Mouse (Mus musculus): ENCODE measurements at regions not wholly inside any gene's neighbourhood (a gene's known extent, or its start where the extent isn't known, plus 50 kb on each side); places are given as distances from the start of the nearest gene placed in this dataset.

DNA sequence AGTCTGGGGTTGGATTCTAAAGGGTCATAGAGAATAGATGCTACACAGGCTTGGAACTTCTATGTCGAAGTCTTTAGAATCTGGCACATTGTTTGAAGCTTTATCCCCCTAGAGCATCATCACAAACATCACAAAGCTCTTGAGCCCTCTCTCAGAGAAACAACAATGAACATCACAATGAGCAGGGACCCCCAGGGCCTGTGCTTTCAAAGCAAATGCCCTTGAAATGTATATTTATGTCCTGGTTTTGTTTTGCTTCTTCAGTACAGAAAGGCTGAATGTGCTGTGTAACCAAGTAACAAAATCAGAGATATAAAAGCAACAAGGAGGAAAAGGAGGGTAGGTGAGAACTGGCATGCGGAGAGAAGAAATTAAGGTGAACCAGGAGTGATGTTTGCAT is 330.6 kb upstream of the Tenm4 start:
- Histone ChIP-seq H3K36me3 (ENCODE audit: control insufficient read depth in 1 of 2, insufficient read depth in 2 of 2, low read length in 2 of 2) (no peaks in the 10 kb centered on the region), H3K79me2 (ENCODE audit: control insufficient read depth, insufficient read depth, low read length, poor library complexity) (no peaks in the 10 kb centered on the region), H3K27me3 (ENCODE audit: control insufficient read depth in 1 of 2, insufficient read depth in 2 of 2, low read length in 2 of 2) (no peaks in the 10 kb centered on the region), H3K4me1 (ENCODE audit: control insufficient read depth in 1 of 2, insufficient read depth in 2 of 2, low read length in 2 of 2) (no peaks in the 10 kb centered on the region), H3K27ac (ENCODE audit: control insufficient read depth, low read depth, low read length) (no peak overlapping the region), H3K9me3 (replicated peaks; ENCODE audit: insufficient read depth, low read length) (no peaks in the 10 kb centered on the region), H3K9ac (ENCODE audit: control insufficient read depth, low read depth, low read length, poor library complexity, severe bottlenecking) (no peak overlapping the region), H3K4me3 (ENCODE audit: control insufficient read depth in 1 of 2, insufficient read depth in 1 of 2, low read depth in 2 of 2, low read length in 2 of 2) (no peak overlapping the region)
- no peak for DNase-seq (ENCODE audit: low read depth, low spot score)
- TF ChIP-seq BHLHE40 (IDR thresholded peaks at IDR 0.05; ENCODE audit: borderline replicate concordance, low read depth, low read length): no peak
- TF ChIP-seq MAZ (IDR thresholded peaks at IDR 0.05; ENCODE audit: low read depth, low read length): no peak
- no peak for TF ChIP-seq CHD2 (IDR thresholded peaks at IDR 0.05; ENCODE audit: low read length)
- TF ChIP-seq ELF1 (IDR thresholded peaks at IDR 0.05; ENCODE audit: low read depth, low read length): no peak
- no peak for TF ChIP-seq TCF12 (IDR thresholded peaks at IDR 0.05; ENCODE audit: low read depth, low read length)
- no peak for TF ChIP-seq MAFK (IDR thresholded peaks at IDR 0.05; ENCODE audit: borderline replicate concordance, low read depth, low read length)
- no peak for TF ChIP-seq NELFE (IDR thresholded peaks at IDR 0.05; ENCODE audit: low read depth, low read length)
- TF ChIP-seq USF2 (IDR thresholded peaks at IDR 0.05; ENCODE audit: borderline replicate concordance in 1 of 2, insufficient read depth in 1 of 2, low read depth in 1 of 2, low read length in 2 of 2): no peak
- TF ChIP-seq MYB (IDR thresholded peaks at IDR 0.05; ENCODE audit: low read depth, low read length): no peak
- no peak for TF ChIP-seq MYC (IDR thresholded peaks at IDR 0.05; ENCODE audit: low read depth, low read length)
- no peak for TF ChIP-seq UBTF (IDR thresholded peaks at IDR 0.05; ENCODE audit: borderline replicate concordance, insufficient read depth, low read depth, low read length)
- TF ChIP-seq MEF2A (IDR thresholded peaks at IDR 0.05; ENCODE audit: extremely low read depth, insufficient replicate concordance, low read depth, low read length, poor library complexity, severe bottlenecking): no peak
- TF ChIP-seq GABPA (IDR thresholded peaks at IDR 0.05; ENCODE audit: low read depth, low read length): no peak
- TF ChIP-seq GATA1 (IDR thresholded peaks at IDR 0.05; ENCODE audit: low read depth, low read length): no peak
- no peak for TF ChIP-seq POLR2AphosphoS2 (IDR thresholded peaks at IDR 0.05; ENCODE audit: low read length)
- TF ChIP-seq NRF1 (IDR thresholded peaks at IDR 0.05; ENCODE audit: insufficient read depth, low read depth, low read length, poor library complexity, severe bottlenecking): no peak
- no peak for TF ChIP-seq SMC3 (IDR thresholded peaks at IDR 0.05; ENCODE audit: low read depth, low read length)
- TF ChIP-seq USF1 (IDR thresholded peaks at IDR 0.05; ENCODE audit: low read depth, low read length): no peak
- no peak for TF ChIP-seq TBP (IDR thresholded peaks at IDR 0.05; ENCODE audit: low read depth, low read length)

DNA sequence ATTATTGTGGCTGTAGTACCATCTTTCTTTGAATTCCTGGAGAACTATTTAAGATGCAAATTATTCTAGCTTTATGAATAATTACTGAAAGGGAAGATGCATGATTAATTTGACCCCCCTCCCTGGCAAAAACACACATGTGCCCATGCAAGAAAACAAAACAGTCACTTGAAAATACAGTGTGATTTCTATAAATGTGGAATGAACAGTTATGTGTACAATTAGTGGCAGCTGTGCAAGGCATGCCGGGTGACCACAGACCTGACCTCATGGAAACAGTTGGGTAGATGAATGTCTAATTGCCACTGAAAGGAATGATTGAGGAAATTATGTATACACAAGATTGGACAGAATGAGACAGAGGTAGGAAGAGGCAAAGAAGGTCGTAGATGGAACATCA is 321.2 kb upstream of the Tenm4 start:
- Histone ChIP-seq H3K36me3 (ENCODE audit: control insufficient read depth in 1 of 2, insufficient read depth in 2 of 2, low read length in 2 of 2) (no peaks in the 10 kb centered on the region), H3K4me1 (ENCODE audit: control insufficient read depth in 1 of 2, insufficient read depth in 2 of 2, low read length in 2 of 2) (no peaks in the 10 kb centered on the region), H3K27me3 (ENCODE audit: control insufficient read depth in 1 of 2, insufficient read depth in 2 of 2, low read length in 2 of 2) (no peaks in the 10 kb centered on the region), H3K9me3 (replicated peaks; ENCODE audit: insufficient read depth, low read length) (no peaks in the 10 kb centered on the region), H3K79me2 (ENCODE audit: control insufficient read depth, insufficient read depth, low read length, poor library complexity) (no peaks in the 10 kb centered on the region), H3K4me3 (ENCODE audit: control insufficient read depth in 1 of 2, insufficient read depth in 1 of 2, low read depth in 2 of 2, low read length in 2 of 2) (no peak overlapping the region), H3K27ac (ENCODE audit: control insufficient read depth, low read depth, low read length) (no peak overlapping the region), H3K9ac (ENCODE audit: control insufficient read depth, low read depth, low read length, poor library complexity, severe bottlenecking) (no peak overlapping the region)
- TF ChIP-seq MXI1 (IDR thresholded peaks at IDR 0.05; ENCODE audit: low read depth, low read length): no peak
- DNase-seq (ENCODE audit: low read depth, low spot score): no peak
